Mouse (Mus musculus): Measurements from ENCODE around the gene Hmgxb4. TPM values are rescaled to one million over a fixed set of nuclear protein-coding genes. Genes with fewer than 3 reads are reported as not detected.

Hmgxb4 gene
- polyA plus RNA-seq, 1 experiment: 13.6 TPM

GRCm38 (mm10) chr8:75063290-75063689 is 70.1 kb downstream of the Hmgxb4 start:
- no peak for DNase-seq (ENCODE audit: low read depth, low spot score)
- WGBS: 74% methylated on average over 3 of the region's 3 CpGs

GRCm38 (mm10) chr8:75064790-75065189 is 71.6 kb downstream of the Hmgxb4 start:
- 86% methylated on average over 3 of the region's 3 CpGs for WGBS
- DNase-seq (ENCODE audit: low read depth, low spot score): no peak

DNA sequence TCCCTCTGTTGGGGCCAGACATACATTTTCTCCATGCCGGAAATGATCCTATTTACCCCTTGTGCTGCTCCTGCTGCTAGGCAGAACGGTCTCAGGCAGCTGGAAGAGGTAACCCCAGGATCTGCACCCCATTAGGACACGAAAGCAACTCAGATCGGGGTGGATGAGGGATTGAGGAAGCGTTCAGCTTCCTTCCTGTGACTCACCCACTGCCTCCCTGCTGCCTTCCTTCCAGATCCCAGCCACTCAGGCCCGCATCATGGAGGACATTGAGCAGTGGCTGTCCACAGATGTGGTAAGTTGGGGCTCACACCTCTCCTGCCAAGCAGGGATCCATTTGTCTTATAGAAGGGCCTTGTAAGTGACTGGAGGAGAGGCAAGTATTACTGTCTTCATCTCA is 74.1 kb downstream of the Hmgxb4 start:
- WGBS: 74% methylated on average over 6 of the region's 6 CpGs
- DNase-seq (ENCODE audit: low read depth, low spot score): no peak

DNA sequence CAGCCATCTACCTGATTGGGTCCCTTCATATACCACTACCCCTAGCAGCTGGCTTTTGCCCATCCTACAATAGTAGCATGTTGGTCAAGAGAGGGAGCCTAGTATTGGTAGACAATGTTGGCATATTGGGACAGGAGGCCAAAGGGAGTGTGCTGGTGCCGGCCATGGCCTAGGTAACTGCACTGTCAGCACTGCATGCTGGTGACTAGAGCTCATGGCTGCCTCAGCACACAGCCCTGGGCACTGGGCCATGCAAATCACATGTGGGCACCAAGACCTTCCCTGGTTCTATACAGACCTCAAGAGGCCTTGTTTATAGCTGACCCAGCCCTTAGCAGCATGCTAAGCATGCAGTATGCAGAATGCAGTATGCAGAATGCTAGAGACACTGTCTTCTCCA is 77.1 kb downstream of the Hmgxb4 start:
- 89% methylated on average over 1 of the region's 1 CpGs for WGBS
- DNase-seq (ENCODE audit: low read depth, low spot score): no peak

DNA sequence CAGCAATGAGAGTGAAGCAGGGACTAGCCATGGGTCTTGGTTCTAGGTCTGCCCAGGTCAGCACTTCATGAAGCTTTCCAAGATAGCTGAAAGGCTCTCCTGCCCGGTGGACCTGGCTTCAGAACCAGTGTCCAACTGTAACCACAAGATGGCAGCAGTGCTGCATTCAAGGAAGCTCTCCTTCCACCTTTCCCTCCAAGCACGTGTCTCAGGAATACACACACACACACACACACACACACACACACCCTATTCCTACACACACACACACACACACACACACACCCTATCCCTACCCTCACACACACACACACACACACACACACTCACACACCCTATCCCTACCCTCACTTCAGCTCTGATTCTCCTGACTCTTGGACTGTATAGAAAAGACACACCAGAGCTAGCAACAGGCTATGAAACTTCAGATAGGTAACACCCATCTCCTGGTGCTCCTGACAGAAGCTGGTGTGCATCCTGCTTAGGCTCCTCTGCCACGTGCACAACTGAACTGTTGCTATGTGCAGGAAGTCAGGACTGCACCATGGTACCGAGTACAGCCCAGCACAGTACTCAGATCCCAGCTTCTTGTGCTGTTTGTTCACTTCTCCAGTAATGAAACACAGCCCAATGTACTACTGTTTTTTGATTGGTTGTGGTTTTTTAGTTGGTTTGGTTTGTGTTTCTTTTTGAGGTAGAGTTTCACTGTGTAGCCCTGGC is 78.6 kb downstream of the Hmgxb4 start:
- peak; percentile 56 for DNase-seq (ENCODE audit: low read depth, low spot score)
- 19% methylated on average over 4 of the region's 4 CpGs for WGBS

- WGBS: 67% methylated on average over 1 of the region's 1 CpGs
Observed at GRCm38 (mm10) chr8:75074876-75075275, 81.7 kb downstream of the Hmgxb4 start.

DNA sequence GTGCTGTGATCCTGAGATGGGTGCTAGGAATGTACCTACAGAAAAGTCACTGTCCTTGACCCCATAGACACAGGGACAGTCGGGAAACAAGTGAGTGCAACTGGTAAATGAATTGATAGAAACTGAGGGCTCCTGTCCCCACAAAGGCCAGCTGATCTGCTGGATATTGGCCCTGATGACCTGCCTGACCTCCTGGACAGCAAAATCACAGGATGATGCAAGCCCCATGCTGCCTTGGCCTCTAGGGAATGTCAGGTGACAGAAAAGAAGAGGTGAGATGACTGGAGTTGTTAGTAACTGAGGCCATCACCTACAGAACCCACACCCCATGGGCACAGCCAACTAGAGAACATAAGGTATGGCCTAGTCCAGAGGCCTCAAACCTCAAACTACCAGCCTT is 85.1 kb downstream of the Hmgxb4 start:
- no peak for DNase-seq (ENCODE audit: low read depth, low spot score)
- 63% methylated on average over 1 of the region's 1 CpGs for WGBS

More at GRCm38 (mm10) chr8:75074876-75075275, 81.7 kb downstream of the Hmgxb4 start:
- no peak for DNase-seq (ENCODE audit: low read depth, low spot score)

DNA sequence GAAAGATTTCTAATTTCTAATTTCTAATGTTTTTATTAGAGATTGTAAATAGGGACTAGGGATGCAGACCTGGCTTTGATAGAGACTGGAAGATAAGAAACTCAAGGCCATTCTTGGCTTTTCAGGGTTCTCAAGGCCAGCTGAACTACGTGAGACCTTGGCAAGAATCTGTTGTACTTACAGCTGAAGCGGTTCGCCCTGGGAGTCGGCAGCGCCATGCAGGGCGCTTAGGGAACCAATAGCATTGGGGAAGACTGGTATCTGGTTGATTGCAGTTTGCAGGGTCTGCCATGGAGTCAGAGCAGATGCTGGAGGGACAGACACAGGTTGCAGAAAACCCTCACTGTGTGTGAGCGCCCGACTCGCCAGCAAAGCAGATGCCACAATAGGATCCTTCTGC is 85.7 kb downstream of the Hmgxb4 start:
- 93% methylated on average over 9 of the region's 9 CpGs for WGBS
- no peak for DNase-seq (ENCODE audit: low read depth, low spot score)

Other genes with a start within 250 kb of the Hmgxb4 start
- 177 and 199 TPM in 2 replicates for gene Isx, start 120.2 kb upstream of the Hmgxb4 start, polyA plus RNA-seq (2012; rRNA removed)
- gene Tom1, start 40.3 kb downstream of the Hmgxb4 start, polyA plus RNA-seq (2012; rRNA removed): 23.9 and 28.2 TPM in 2 replicates
- gene Hmox1, start 100.3 kb downstream of the Hmgxb4 start, polyA plus RNA-seq (2012; rRNA removed): 4.2 and 4.3 TPM in 2 replicates
- gene Mcm5, start 116.2 kb downstream of the Hmgxb4 start, polyA plus RNA-seq (2012; rRNA removed): 50.7 and 54.1 TPM in 2 replicates
- gene Rasd2, start 220.6 kb downstream of the Hmgxb4 start, polyA plus RNA-seq (2012; rRNA removed): 5.9 and 11.6 TPM in 2 replicates

Data from large intestine, adult 2 months (tissue).